Mouse (Mus musculus) kidney, embryonic 15.5 days (tissue): ENCODE results near the gene Gm28635. TPM values are rescaled to one million over a fixed set of nuclear protein-coding genes. Genes with fewer than 3 reads are reported as not detected.
"Not testable (repeated sequence)": the region's sequence is repeated elsewhere in the genome, so short reads cannot be mapped to it uniquely, and the experiment has no call there.

Experiments
- ATAC-seq: fragments of 200-750 bp; cut with Nextera tagmentation; replicated peaks from 2 replicates; pipeline ENCODE4 v1.8.0; 2017; ENCODE audit warnings: moderate TSS enrichment; ENCODE audit not compliant: low FRiP score
- H3K27ac ChIP-seq: fragments of 300-500 bp; sonication (generic); 2 replicates; pipeline ENCODE4 v1.5.1; 2015; ENCODE audit warnings: mild to moderate bottlenecking, inconsistent platforms
- H3K27me3 ChIP-seq: fragments of 300-500 bp; sonication (generic); 2 replicates; pipeline ENCODE4 v1.6.1; 2015; ENCODE audit warnings: inconsistent platforms
- H3K36me3 ChIP-seq: fragments of 300-500 bp; sonication (generic); 2 replicates; pipeline ENCODE4 v1.6.1; 2015; ENCODE audit warnings: inconsistent platforms
- H3K4me1 ChIP-seq: fragments of 300-500 bp; sonication (generic); 2 replicates; pipeline ENCODE4 v1.6.1; 2015; ENCODE audit warnings: inconsistent platforms
- H3K4me2 ChIP-seq: fragments of 300-500 bp; sonication (generic); 2 replicates; pipeline ENCODE4 v1.6.1; 2015; ENCODE audit warnings: moderate library complexity, mild to moderate bottlenecking, inconsistent platforms
- H3K4me3 ChIP-seq: fragments of 300-500 bp; sonication (generic); replicated peaks from 2 replicates; pipeline ENCODE4 v1.5.1; 2015; ENCODE audit warnings: mild to moderate bottlenecking, inconsistent platforms
- H3K9ac ChIP-seq: fragments of 300-500 bp; sonication (generic); 2 replicates; pipeline ENCODE4 v1.6.1; 2015; ENCODE audit warnings: mild to moderate bottlenecking, inconsistent platforms
- H3K9me3 ChIP-seq: fragments of 300-500 bp; sonication (generic); replicated peaks from 2 replicates; pipeline ENCODE4 v1.6.1; 2016; ENCODE audit warnings: inconsistent platforms
- WGBS: fragments of 180-500 bp; shearing (Covaris S2); methylation state at CpG from one replicate; pipeline ENCODE4 v1.1.7; 2015; ENCODE audit warnings: mixed read lengths; 5-methylcytosine and 5-hydroxymethylcytosine counted together
- polyA plus RNA-seq: library from polyadenylated mRNA; unstranded; fragments of >200 nt; fragmentation: Nextera tagmentation; extraction: Ambion mirVana; gene quantifications from 2 replicates; pipeline ENCODE4 v1.2.1, GENCODE M21; 2015

Gene Gm28635
- polyA plus RNA-seq, 1 experiment from 2014 or later, result not detected

DNA sequence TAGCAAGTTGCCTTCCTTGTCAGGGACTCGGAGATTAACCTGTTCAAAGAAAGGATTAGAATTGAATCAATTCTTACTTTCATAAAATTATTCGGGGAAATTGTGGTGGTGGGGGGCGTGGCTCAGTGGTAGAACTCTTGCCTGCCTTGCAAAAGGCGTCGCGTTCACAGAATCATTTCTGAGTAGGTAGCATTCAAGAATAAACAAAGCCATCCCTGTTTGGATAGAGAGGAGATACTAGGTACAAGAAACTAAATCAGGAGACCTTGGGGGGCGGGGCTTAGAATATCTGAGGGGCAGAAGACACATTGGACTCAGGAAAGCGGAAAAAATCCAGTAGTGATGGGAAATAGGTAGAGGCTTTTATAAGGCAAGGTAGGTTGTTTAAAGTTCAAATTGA is 1.2 kb upstream of the Gm28635 start, which contains the start of gene Tmx2:
Gene Tmx2 (minus strand): TSS at position 125 of the 400 bp plus-strand sequence.
- Histone ChIP-seq H3K9ac (peak within 1 kb of the TSS; percentile 94), H3K4me3 (peak within 1 kb of the TSS; percentile 98), H3K9me3 (no peaks in the 10 kb centered on the region), H3K4me1 (peaks cover 20% of the 10 kb centered on the region), H3K4me2 (peak within 1 kb of the TSS; percentile 68), H3K27ac (peak within 1 kb of the TSS; percentile 88), H3K27me3 (no peaks in the 10 kb centered on the region), H3K36me3 (peaks cover 34% of the 10 kb centered on the region)
- WGBS, result 15% methylated on average over 8 of the region's 8 CpGs
- ATAC-seq, result no peak

GRCm38 (mm10) chr2:84677270-84677967 is 422 bp downstream of the Gm28635 start:
- H3K36me3 ChIP-seq, result peaks cover 45% of the 10 kb centered on the region
- peak; percentile 65 for ATAC-seq
- 9% methylated on average over 22 of the region's 22 CpGs for WGBS
- peak overlapping the region; percentile 49 for H3K9ac ChIP-seq
- H3K4me1 ChIP-seq, result peaks cover 20% of the 10 kb centered on the region
- peak overlapping the region; percentile 83 for H3K27ac ChIP-seq
- H3K9me3 ChIP-seq, result no peaks in the 10 kb centered on the region
- H3K4me3 ChIP-seq, result peak overlapping the region; percentile 98
- no peaks in the 10 kb centered on the region for H3K27me3 ChIP-seq
- peak overlapping the region; percentile 61 for H3K4me2 ChIP-seq

DNA sequence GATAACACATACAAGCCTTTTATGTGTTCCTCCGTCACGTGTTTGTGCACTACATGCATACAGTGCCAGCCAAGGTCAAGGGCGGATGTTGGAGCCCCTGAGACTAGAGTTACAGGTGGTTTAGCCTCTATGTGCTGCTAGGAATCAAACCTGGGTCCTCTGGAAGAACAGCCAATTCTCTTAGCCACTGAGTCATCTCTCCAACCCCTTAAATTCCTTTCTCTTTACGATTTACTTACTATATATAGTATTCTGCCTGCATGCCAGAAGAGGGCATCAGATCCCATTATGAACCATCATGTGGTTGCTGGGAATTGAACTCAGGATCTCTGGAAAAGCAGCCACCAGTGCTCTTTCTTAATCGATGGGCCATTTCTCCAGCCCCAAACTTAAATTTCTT is 6.3 kb downstream of the Gm28635 start:
- 0 out of 2 replicates have a peak overlapping the region, but pooled peaks have one; percentile 71 for H3K4me2 ChIP-seq
- 0 out of 2 replicates have a peak overlapping the region, but pooled peaks have one; percentile 97 for H3K27ac ChIP-seq
- not testable (repeated sequence) for H3K9me3 ChIP-seq, H3K9ac ChIP-seq, ATAC-seq, H3K27me3 ChIP-seq, H3K4me3 ChIP-seq
- H3K4me1 ChIP-seq, result peaks cover 15% of the 10 kb centered on the region
- WGBS, result 64% methylated on average over 4 of the region's 5 CpGs
- H3K36me3 ChIP-seq, result peaks cover 58% of the 10 kb centered on the region

GRCm38 (mm10) chr2:84670569-84670933 is 7.3 kb downstream of the Gm28635 start, which contains the start of gene Selenoh:
Gene Selenoh, minus strand, starts transcription at chr2:84670770.
- Histone ChIP-seq H3K36me3 (peaks cover 52% of the 10 kb centered on the region), H3K4me1 (peaks cover 10% of the 10 kb centered on the region), H3K4me2 (peak within 1 kb of the TSS; percentile 71), H3K9ac (peak within 1 kb of the TSS; percentile 98), H3K27ac (peak within 1 kb of the TSS; percentile 97), H3K27me3 (no peaks in the 10 kb centered on the region), H3K9me3 (no peaks in the 10 kb centered on the region), H3K4me3 (peak within 1 kb of the TSS; percentile 96)
- under 1% methylated on average over 20 of the region's 20 CpGs for WGBS
- peak; percentile 96 for ATAC-seq

DNA sequence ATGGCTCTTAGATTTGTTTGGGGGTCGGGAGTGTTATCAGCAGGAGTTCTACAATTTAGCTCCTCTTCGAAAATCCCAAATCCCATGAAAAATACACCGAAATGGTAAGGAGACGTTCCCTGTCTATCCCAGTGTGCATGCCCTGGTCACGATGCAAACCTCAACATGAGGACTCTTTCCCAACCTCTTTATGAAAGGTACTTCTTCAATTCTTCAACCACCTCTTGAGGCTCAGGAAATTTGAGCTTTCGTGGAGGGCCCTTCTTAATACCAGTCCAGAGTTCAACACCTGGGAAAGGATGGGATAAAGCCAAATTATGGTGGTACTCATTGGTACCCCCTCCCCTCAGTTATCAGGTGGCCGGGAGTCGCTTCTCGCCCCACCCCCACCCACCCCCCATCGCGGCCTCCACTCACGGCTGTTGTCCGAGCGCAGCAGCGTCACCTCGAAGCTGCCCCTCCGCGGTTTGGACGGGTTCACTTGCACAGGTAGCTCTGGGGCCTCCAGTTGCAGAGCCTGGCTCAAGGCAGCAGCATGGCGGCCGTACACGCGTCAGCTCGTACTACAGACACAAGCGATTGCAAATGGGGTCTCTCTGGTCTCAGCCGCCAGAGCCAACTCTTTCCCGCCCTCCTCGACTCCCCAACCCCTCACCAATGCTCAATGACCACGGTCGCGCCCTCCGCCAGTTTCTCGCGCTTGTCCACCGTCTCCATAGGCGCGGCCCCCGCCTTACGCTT is 7.8 kb downstream of the Gm28635 start:
- H3K9me3 ChIP-seq, result no peaks in the 10 kb centered on the region
- H3K4me3 ChIP-seq, result peak overlapping the region; percentile 96
- peak overlapping the region; percentile 97 for H3K27ac ChIP-seq
- ATAC-seq, result peak; percentile 86
- H3K9ac ChIP-seq, result peak overlapping the region; percentile 98
- H3K4me1 ChIP-seq, result peaks cover 10% of the 10 kb centered on the region
- WGBS, result 3% methylated on average over 39 of the region's 39 CpGs
- H3K4me2 ChIP-seq, result peak overlapping the region; percentile 71
- no peaks in the 10 kb centered on the region for H3K27me3 ChIP-seq
- peaks cover 46% of the 10 kb centered on the region for H3K36me3 ChIP-seq

DNA sequence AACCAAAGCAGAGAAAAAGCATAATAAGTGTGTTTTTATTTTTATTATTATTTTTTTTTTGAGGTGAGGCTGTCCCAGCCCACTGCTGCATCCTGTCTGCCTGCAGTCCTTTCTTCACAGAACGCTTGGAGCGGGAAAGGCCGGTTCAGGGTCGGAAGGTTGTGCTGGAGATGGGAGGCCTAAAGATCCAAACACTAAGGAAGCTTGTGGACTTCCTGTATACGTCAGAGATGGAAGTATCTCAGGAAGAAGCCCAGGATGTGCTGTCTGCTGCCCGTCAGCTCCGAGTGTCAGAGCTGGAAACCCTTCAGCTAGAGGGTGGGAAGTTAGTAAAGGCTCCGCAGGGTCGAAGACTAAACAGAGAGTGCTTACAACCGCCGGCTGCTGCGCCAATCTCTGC is 11.8 kb downstream of the Gm28635 start:
- H3K36me3 ChIP-seq, result peaks cover 20% of the 10 kb centered on the region
- no peaks in the 10 kb centered on the region for H3K27me3 ChIP-seq
- no peak overlapping the region for H3K4me2 ChIP-seq
- H3K9ac ChIP-seq, result no peak overlapping the region
- no peak overlapping the region for H3K4me3 ChIP-seq
- WGBS, result 58% methylated on average over 12 of the region's 12 CpGs
- H3K27ac ChIP-seq, result peak overlapping the region; percentile 66
- ATAC-seq, result no peak
- H3K9me3 ChIP-seq, result no peaks in the 10 kb centered on the region
- H3K4me1 ChIP-seq, result peaks cover 10% of the 10 kb centered on the region

DNA sequence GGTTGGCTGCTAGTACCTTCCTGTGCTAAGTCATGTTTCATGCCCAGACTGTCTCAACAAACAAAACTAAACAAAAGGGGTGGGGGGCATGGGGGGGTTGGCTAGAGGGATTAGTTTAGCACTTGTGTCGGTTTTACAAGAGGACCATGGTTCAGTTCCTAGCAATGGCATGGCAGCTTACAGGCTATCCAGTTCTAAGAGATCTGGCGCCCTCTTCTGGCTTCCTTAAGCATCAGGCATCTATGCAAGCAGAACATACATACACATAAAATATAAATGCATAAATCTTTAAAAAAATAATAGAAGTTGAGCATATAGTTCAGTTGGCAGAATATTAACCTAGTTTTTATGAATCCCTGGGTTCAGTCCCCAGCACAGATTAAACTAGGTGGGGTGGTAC is 15.0 kb downstream of the Gm28635 start:
- no peak overlapping the region for H3K4me2 ChIP-seq
- H3K9ac ChIP-seq, result no peak overlapping the region
- H3K27me3 ChIP-seq, result no peaks in the 10 kb centered on the region
- no peaks in the 10 kb centered on the region for H3K9me3 ChIP-seq
- no peak overlapping the region for H3K27ac ChIP-seq
- no peak overlapping the region for H3K4me3 ChIP-seq
- 28% methylated on average over 2 of the region's 2 CpGs for WGBS
- H3K36me3 ChIP-seq, result peaks cover 8% of the 10 kb centered on the region; the same call in 1 of the 2 replicates
- H3K4me1 ChIP-seq, result no peaks in the 10 kb centered on the region
- ATAC-seq, result 0 out of 2 replicates have a peak, but pooled peaks have one; percentile 26

DNA sequence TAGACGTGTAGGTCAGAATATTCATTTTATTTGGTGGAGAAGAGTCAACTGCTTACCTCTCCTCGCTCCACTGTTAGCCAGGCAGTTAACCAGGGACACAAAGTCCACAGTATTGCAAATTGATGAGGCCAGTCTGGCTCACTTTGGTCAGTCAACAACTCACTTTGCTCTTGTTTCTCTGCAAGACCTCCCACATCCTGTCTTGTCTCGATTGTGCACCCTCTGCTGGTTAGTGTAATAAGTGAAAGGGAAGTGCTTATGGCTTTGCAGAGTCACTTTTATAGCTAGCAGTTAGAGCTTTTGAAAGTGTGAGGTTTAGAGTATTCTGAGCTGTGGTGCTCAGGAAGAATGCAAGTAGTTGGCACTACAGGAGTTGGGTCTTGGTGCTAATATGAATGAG is 17.6 kb downstream of the Gm28635 start:
- 67% methylated on average over 3 of the region's 3 CpGs for WGBS
- Histone ChIP-seq H3K4me2 (no peak overlapping the region), H3K9me3 (no peaks in the 10 kb centered on the region), H3K4me1 (no peaks in the 10 kb centered on the region), H3K27me3 (no peaks in the 10 kb centered on the region), H3K27ac (no peak overlapping the region), H3K4me3 (no peak overlapping the region), H3K36me3 (no peaks in the 10 kb centered on the region), H3K9ac (no peak overlapping the region)
- ATAC-seq, result no peak; the same call in 1 of the 2 replicates

DNA sequence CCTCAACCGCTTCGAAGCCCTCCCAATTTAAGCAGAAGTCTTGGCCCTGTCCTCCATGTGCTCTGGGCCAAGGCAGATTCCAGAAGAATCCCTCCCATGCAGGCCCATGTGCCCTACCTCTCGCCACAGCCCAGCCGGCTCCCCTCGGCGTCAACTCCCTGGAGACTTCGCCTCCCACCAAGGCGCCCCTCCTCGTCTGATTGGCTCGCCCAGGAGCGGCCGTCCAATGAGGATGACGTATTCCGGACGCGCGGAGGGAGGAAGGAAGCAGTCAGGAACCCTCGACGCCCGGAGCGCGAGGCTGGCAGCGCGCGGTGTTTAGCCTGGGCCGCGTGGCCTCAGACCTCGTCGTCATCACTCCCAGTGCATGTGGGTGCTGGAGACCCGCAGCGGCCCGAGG is 19.0 kb downstream of the Gm28635 start, which contains the start of gene Btbd18:
Gene Btbd18 (plus strand): TSS at position 274 of the 400 bp plus-strand sequence.
- 90% methylated on average over 32 of the region's 32 CpGs for whole genome bisulfite sequencing
- no peak for ATAC-seq
- Histone ChIP-seq H3K4me3 (no peak within 1 kb of the TSS), H3K27ac (no peak within 1 kb of the TSS), H3K9me3 (no peaks in the 10 kb centered on the region), H3K4me1 (no peaks in the 10 kb centered on the region), H3K27me3 (no peaks in the 10 kb centered on the region), H3K36me3 (no peaks in the 10 kb centered on the region), H3K9ac (no peak within 1 kb of the TSS), H3K4me2 (no peak within 1 kb of the TSS)

- no peak overlapping the region for H3K4me2 ChIP-seq
Measured at GRCm38 (mm10) chr2:84655864-84656263, 22.0 kb downstream of the Gm28635 start.

DNA sequence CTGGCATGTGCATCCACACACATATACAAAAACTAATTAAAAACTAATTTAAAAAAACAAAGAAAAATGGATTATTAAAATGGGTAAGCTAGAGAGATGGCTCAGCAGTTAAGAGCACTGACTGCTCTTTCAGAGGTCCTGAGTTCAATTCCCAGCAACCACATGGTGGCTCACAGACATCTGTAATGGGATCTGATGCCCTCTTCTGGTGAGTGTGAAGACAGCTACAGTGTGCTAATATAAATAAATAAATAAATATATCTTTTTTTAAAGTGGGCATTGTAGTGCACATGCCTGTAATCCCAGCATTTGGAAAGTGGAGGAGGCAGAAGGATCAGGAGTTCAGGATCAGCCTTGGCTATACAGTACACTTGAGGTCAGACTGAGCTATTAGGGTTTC is 24.5 kb downstream of the Gm28635 start:
- Histone ChIP-seq H3K4me3 (no peak overlapping the region), H3K27ac (no peak overlapping the region), H3K9ac (no peak overlapping the region), H3K4me1 (peaks cover 6% of the 10 kb centered on the region; the same call in 1 of the 2 replicates), H3K4me2 (no peak overlapping the region), H3K9me3 (no peaks in the 10 kb centered on the region), H3K27me3 (no peaks in the 10 kb centered on the region), H3K36me3 (no peaks in the 10 kb centered on the region)
- no peak for ATAC-seq

More at GRCm38 (mm10) chr2:84655864-84656263, 22.0 kb downstream of the Gm28635 start:
- Histone ChIP-seq H3K27ac (no peak overlapping the region), H3K9ac (no peak overlapping the region), H3K36me3 (no peaks in the 10 kb centered on the region), H3K4me3 (no peak overlapping the region), H3K27me3 (no peaks in the 10 kb centered on the region), H3K9me3 (no peaks in the 10 kb centered on the region), H3K4me1 (peaks cover 6% of the 10 kb centered on the region; the same call in 1 of the 2 replicates)
- WGBS, result 76% methylated on average over 1 of the region's 1 CpGs
- ATAC-seq, result no peak
